Mouse (Mus musculus) gastrocnemius, postnatal 10 days (tissue): Measurements from ENCODE around the gene Fndc8. TPM values are rescaled to one million over a fixed set of nuclear protein-coding genes. Genes with fewer than 3 reads are reported as not detected.
A peak's percentile ranks its signal among the peaks of the same experiment; 100 is the strongest.

Experiments used
- DNase-seq: peaks from one replicate; pipeline ENCODE4 v3.0.0; 2021; ENCODE audit warnings: mixed read lengths
- long read RNA-seq, 2 experiments: library from polyadenylated mRNA; stranded (forward); transcript quantifications; one replicate each; pipeline ENCODE4 v2.0.0; 2021
- total RNA-seq, 2 experiments: library from RNA; stranded (reverse); gene quantifications; 2 replicates each; pipeline ENCODE4 v1.2.3; 2021

Gene Fndc8
- not detected for total RNA-seq
- long read RNA-seq, experiment 1 = 0 reads
- long read RNA-seq, experiment 2 = 0 reads

GRCm38 (mm10) chr11:82891936-82892335 is at the start of gene Fndc8:
TSS of gene Fndc8 (plus strand) at chr11:82892124.
- DNase-seq = no peak

- DNase-seq = no peak
Measured at GRCm38 (mm10) chr11:82844771-82845414, 47.0 kb upstream of the Fndc8 start.

- peak; percentile 58 for DNase-seq
Measured at GRCm38 (mm10) chr11:82845415-82846078, 46.4 kb upstream of the Fndc8 start.

- DNase-seq = no peak
Measured at GRCm38 (mm10) chr11:82846079-82846436, 45.9 kb upstream of the Fndc8 start.

GRCm38 (mm10) chr11:82846938-82847337 is 45.0 kb upstream of the Fndc8 start:
- DNase-seq = no peak

- no peak for DNase-seq
Measured at GRCm38 (mm10) chr11:82847571-82848000, 44.3 kb upstream of the Fndc8 start.

GRCm38 (mm10) chr11:82850259-82850658 is 41.7 kb upstream of the Fndc8 start:
- no peak for DNase-seq

GRCm38 (mm10) chr11:82852115-82852514 is 39.8 kb upstream of the Fndc8 start:
- no peak for DNase-seq

- DNase-seq = no peak
Measured at GRCm38 (mm10) chr11:82852540-82852939, 39.4 kb upstream of the Fndc8 start.

GRCm38 (mm10) chr11:82852958-82853357 is 39.0 kb upstream of the Fndc8 start:
- no peak for DNase-seq

- no peak for DNase-seq
Measured at GRCm38 (mm10) chr11:82854111-82854510, 37.8 kb upstream of the Fndc8 start.

GRCm38 (mm10) chr11:82855327-82855973 is 36.5 kb upstream of the Fndc8 start:
- DNase-seq = no peak

GRCm38 (mm10) chr11:82856032-82856431 is 35.9 kb upstream of the Fndc8 start:
- DNase-seq = peak; percentile 19

- no peak for DNase-seq
Measured at GRCm38 (mm10) chr11:82857307-82857848, 34.5 kb upstream of the Fndc8 start.

- DNase-seq = no peak
Measured at GRCm38 (mm10) chr11:82860759-82861158, 31.2 kb upstream of the Fndc8 start.

GRCm38 (mm10) chr11:82861558-82861957 is 30.4 kb upstream of the Fndc8 start:
- no peak for DNase-seq

- no peak for DNase-seq
Measured at GRCm38 (mm10) chr11:82862638-82863037, 29.3 kb upstream of the Fndc8 start.

- no peak for DNase-seq
Measured at GRCm38 (mm10) chr11:82863059-82863458, 28.9 kb upstream of the Fndc8 start.

- no peak for DNase-seq
Measured at GRCm38 (mm10) chr11:82863488-82863931, 28.4 kb upstream of the Fndc8 start.

GRCm38 (mm10) chr11:82865957-82866356 is 26.0 kb upstream of the Fndc8 start:
- DNase-seq = no peak

- no peak for DNase-seq
Measured at GRCm38 (mm10) chr11:82866850-82867564, 24.9 kb upstream of the Fndc8 start.

GRCm38 (mm10) chr11:82867956-82868355 is 24.0 kb upstream of the Fndc8 start:
- no peak for DNase-seq
